Mouse (Mus musculus) megakaryocyte, embryonic 14.5 days (primary cell): Measurements from ENCODE around the gene M6pr.

Source experiments
- FLI1 ChIP-seq: IDR thresholded peaks from 2 replicates; pipeline ENCODE4 v1.6.1; 2012; ENCODE audit warnings: low read length, inconsistent platforms, mixed read lengths
- GATA1 ChIP-seq: IDR thresholded peaks from 3 replicates; pipeline ENCODE4 v1.6.1; 2012; ENCODE audit warnings: mixed read lengths, low read length, inconsistent platforms, borderline replicate concordance

DNA sequence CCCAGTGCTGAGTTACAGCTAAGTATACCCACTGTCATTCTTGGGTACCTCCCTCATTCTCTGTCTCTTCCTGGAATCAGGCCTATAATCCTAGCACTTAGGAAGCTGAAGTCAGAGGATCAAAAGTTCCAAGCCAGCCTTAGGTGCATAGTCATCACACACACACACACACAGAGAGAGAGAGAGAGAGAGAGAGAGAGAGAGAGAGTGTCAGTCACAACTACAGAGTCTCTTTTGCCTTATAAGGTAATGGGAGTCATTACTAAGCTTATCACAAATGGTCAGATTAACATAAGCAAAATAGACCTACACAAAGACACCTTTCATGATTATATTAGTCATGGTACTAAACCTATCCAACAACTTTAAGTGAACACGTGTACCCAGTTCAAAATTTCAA is 19.2 kb upstream of the M6pr start:
- TF ChIP-seq GATA1 (no peak), FLI1 (no peak)
